8 mouse cellular contexts compared by ENCODE assay signal in genomic region chr19:61141299-61141698, GRCm38 (mm10). TPM values are rescaled to one million over a fixed set of nuclear protein-coding genes. Genes with fewer than 3 reads are reported as not detected.
DNase-seq lines count a peak whose midpoint lies in the region; ATAC-seq and TF ChIP-seq lines count a peak whose summit lies in the region.
"Had no signal": no experiment of that assay in that cellular context is flagged by ENCODE, and none has a peak within 500 bp of the region (broad histone marks: within the 10 kb centered on the region; RNA-seq: fewer than 3 reads in every experiment).

No protein-coding gene starts in this region.

- H3K36me3 ChIP-seq in forebrain, embryonic 10.5 days (replicated peaks) = peaks cover 6% of the 10 kb centered on the region; the same call in 1 of the 2 replicates
- no peaks in the 10 kb centered on the region for H3K36me3 ChIP-seq in limb, embryonic 11.5 days (ENCODE audit: control insufficient read depth, insufficient read depth, low read length)
- no peaks in the 10 kb centered on the region for H3K36me3 ChIP-seq in neural tube, embryonic 15.5 days

- 20% methylated on average over 4 of the region's 4 CpGs for WGBS in forebrain, embryonic 10.5 days
- WGBS in limb, embryonic 11.5 days = 21% methylated on average over 4 of the region's 4 CpGs
- 26% methylated on average over 4 of the region's 4 CpGs for WGBS in neural tube, embryonic 15.5 days

- DNase-seq in layer of hippocampus, adult 2 months (ENCODE audit: low spot score in 2 of 2) = no peak
- DNase-seq in layer of hippocampus, postnatal 36 days = no peak
- no peak for DNase-seq in forebrain, embryonic 10.5 days (ENCODE audit: extremely low spot score, low spot score)
- no peak for DNase-seq in limb, embryonic 11.5 days (ENCODE audit: low spot score)
- DNase-seq in layer of hippocampus, adult 18-20 months (ENCODE audit: low spot score in 2 of 2) = no peak
- DNase-seq in cerebellum, postnatal 10 days = no peak

- peak overlapping the region; percentile 88 for H3K27ac ChIP-seq in layer of hippocampus, adult 2 months
- peak overlapping the region; percentile 83 for H3K27ac ChIP-seq in forebrain, embryonic 10.5 days
- H3K27ac ChIP-seq in limb, embryonic 11.5 days (replicated peaks; ENCODE audit: low read depth, low read length) = no peak overlapping the region
- H3K27ac ChIP-seq in neural tube, embryonic 15.5 days (replicated peaks) = no peak overlapping the region

- H3K9ac ChIP-seq in limb, embryonic 11.5 days (ENCODE audit: low read length) = no peak overlapping the region
- peak overlapping the region; percentile 76 for H3K9ac ChIP-seq in neural tube, embryonic 15.5 days (replicated peaks)

- peak overlapping the region; percentile 79 for H3K4me2 ChIP-seq in limb, embryonic 11.5 days (ENCODE audit: low read depth, severe bottlenecking)
- peak overlapping the region; percentile 85 for H3K4me2 ChIP-seq in neural tube, embryonic 15.5 days

- peak overlapping the region; percentile 88 for H3K4me3 ChIP-seq in layer of hippocampus, adult 2 months
- peak overlapping the region; percentile 81 for H3K4me3 ChIP-seq in forebrain, embryonic 10.5 days
- peak overlapping the region; percentile 78; the same call in 1 of the 2 replicates for H3K4me3 ChIP-seq in limb, embryonic 11.5 days (ENCODE audit: low read depth, low read length)
- H3K4me3 ChIP-seq in neural tube, embryonic 15.5 days (replicated peaks) = peak overlapping the region; percentile 89

- H3K4me1 ChIP-seq in forebrain, embryonic 10.5 days = peaks cover 16% of the 10 kb centered on the region
- H3K4me1 ChIP-seq in limb, embryonic 11.5 days (ENCODE audit: control insufficient read depth, insufficient read depth, low read length) = peaks cover 3% of the 10 kb centered on the region; the same call in 1 of the 2 replicates
- peaks cover 16% of the 10 kb centered on the region for H3K4me1 ChIP-seq in neural tube, embryonic 15.5 days

- H3K27me3 ChIP-seq in forebrain, embryonic 10.5 days (ENCODE audit: poor library complexity, severe bottlenecking) = no peaks in the 10 kb centered on the region
- no peaks in the 10 kb centered on the region for H3K27me3 ChIP-seq in limb, embryonic 11.5 days (ENCODE audit: control insufficient read depth, insufficient read depth, low read length)
- no peaks in the 10 kb centered on the region for H3K27me3 ChIP-seq in neural tube, embryonic 15.5 days (replicated peaks)

- TF ChIP-seq CTCF in layer of hippocampus, adult 2 months (conservative IDR thresholded peaks at IDR 0.05) = no peak

- no peaks in the 10 kb centered on the region for H3K9me3 ChIP-seq in forebrain, embryonic 10.5 days
- no peaks in the 10 kb centered on the region for H3K9me3 ChIP-seq in limb, embryonic 11.5 days (ENCODE audit: control insufficient read depth, low read length)
- no peaks in the 10 kb centered on the region for H3K9me3 ChIP-seq in neural tube, embryonic 15.5 days (replicated peaks)

- ATAC-seq in limb, embryonic 11.5 days (ENCODE audit: insufficient number of reproducible peaks, low FRiP score, low TSS enrichment, low read depth) = no peak
- ATAC-seq in neural tube, embryonic 15.5 days (ENCODE audit: low FRiP score) = peak; percentile 32; the same call in 1 of the 2 replicates

RNA-seq across cellular contexts. Expression of gene Zfp950, which starts 0.7 kb away (rescaled TPM):
- total RNA-seq in layer of hippocampus, adult 2 months (2021) = 10 to 100 TPM; 42.2 to 51.8 TPM
- total RNA-seq in layer of hippocampus, postnatal 36 days (2021) = 10 to 100 TPM; 54.5 to 58.5 TPM
- polyA plus RNA-seq in forebrain, embryonic 10.5 days (2016; fragmentation: Nextera tagmentation; extraction: Ambion mirVana) = 21.8 and 29.7 TPM in 2 replicates
- polyA plus RNA-seq in limb, embryonic 11.5 days (2014; fragmentation: Nextera tagmentation; extraction: Ambion mirVana) = 28.2 and 29.2 TPM in 2 replicates
- polyA plus RNA-seq in neural tube, embryonic 15.5 days (2015; fragmentation: Nextera tagmentation; extraction: Ambion mirVana) = 60.9 and 65.1 TPM in 2 replicates
- 10 to 100 TPM; 44.6 to 52.0 TPM for total RNA-seq in layer of hippocampus, adult 18-20 months (2021)

RNA-seq across cellular contexts. Expression of gene Gm7102, which starts 34.8 kb away (rescaled TPM):
- total RNA-seq in layer of hippocampus, adult 2 months (2021) = under 1 TPM in 1 of 2 experiments, not detected in 1; 0.38 TPM
- not detected for total RNA-seq in layer of hippocampus, postnatal 36 days (2021)
- 0.11 and 0.19 TPM in 2 replicates for polyA plus RNA-seq in forebrain, embryonic 10.5 days (2016; fragmentation: Nextera tagmentation; extraction: Ambion mirVana)
- 0.13 TPM in 1 of 2 replicates, not detected in the other for polyA plus RNA-seq in limb, embryonic 11.5 days (2014; fragmentation: Nextera tagmentation; extraction: Ambion mirVana)
- polyA plus RNA-seq in neural tube, embryonic 15.5 days (2015; fragmentation: Nextera tagmentation; extraction: Ambion mirVana) = 0.24 and 0.29 TPM in 2 replicates
- total RNA-seq in layer of hippocampus, adult 18-20 months (2021) = under 1 TPM in 1 of 2 experiments, not detected in 1; 0.30 TPM
- total RNA-seq: gastrocnemius, postnatal 10 days had no signal

RNA-seq across cellular contexts. Expression of gene Gm6020, which starts 42.4 kb away (rescaled TPM):
- total RNA-seq in layer of hippocampus, adult 2 months (2021) = not detected
- total RNA-seq in layer of hippocampus, postnatal 36 days (2021) = not detected
- not detected in 2 replicates for polyA plus RNA-seq in forebrain, embryonic 10.5 days (2016; fragmentation: Nextera tagmentation; extraction: Ambion mirVana)
- polyA plus RNA-seq in limb, embryonic 11.5 days (2014; fragmentation: Nextera tagmentation; extraction: Ambion mirVana) = not detected in 2 replicates
- polyA plus RNA-seq in neural tube, embryonic 15.5 days (2015; fragmentation: Nextera tagmentation; extraction: Ambion mirVana) = not detected in 2 replicates
- total RNA-seq in layer of hippocampus, adult 18-20 months (2021) = not detected
- total RNA-seq: gastrocnemius, postnatal 10 days had no signal

Comparison
In these comparisons a context has a peak if more than half of its experiments do, and no peak if none do; other contexts are left out.
1. H3K27ac ChIP-seq: peak in layer of hippocampus, adult 2 months (single experiment) and forebrain, embryonic 10.5 days (single experiment); none in limb, embryonic 11.5 days (single experiment) and neural tube, embryonic 15.5 days (single experiment).
2. Peak in every context shown above with its lines, with median percentiles within 50 percentile points of each other: H3K4me3 ChIP-seq.